Mouse (Mus musculus) neural tube, embryonic 11.5 days (tissue): ENCODE results near the gene Scamp4. TPM values are rescaled to one million over a fixed set of nuclear protein-coding genes. Genes with fewer than 3 reads are reported as not detected.

ENCODE experiments used
- ATAC-seq: fragments of 200-750 bp; cut with Nextera tagmentation; 2 replicates; pipeline ENCODE4 v1.8.0; 2017; ENCODE audit warnings: moderate number of reproducible peaks, mild to moderate bottlenecking, moderate TSS enrichment, moderate library complexity; ENCODE audit not compliant: insufficient read depth, low FRiP score, low TSS enrichment
- DNase-seq: peaks from one replicate; pipeline ENCODE4 v3.0.0-alpha.2; 2015; ENCODE audit warnings: low spot score
- H3K27ac ChIP-seq: fragments of 300-500 bp; sonication (generic); 2 replicates; pipeline ENCODE4 v1.5.1; 2014; ENCODE audit warnings: low read depth, mild to moderate bottlenecking, low read length
- H3K27me3 ChIP-seq: fragments of 300-500 bp; sonication (generic); 2 replicates; pipeline ENCODE4 v1.6.1; 2014; ENCODE audit warnings: mild to moderate bottlenecking, low read length, mixed read lengths; ENCODE audit not compliant: control insufficient read depth, insufficient read depth
- H3K36me3 ChIP-seq: fragments of 300-500 bp; sonication (generic); 2 replicates; pipeline ENCODE4 v1.6.1; 2014; ENCODE audit warnings: mild to moderate bottlenecking, low read length, moderate library complexity, mixed read lengths; ENCODE audit not compliant: control insufficient read depth, insufficient read depth
- H3K4me1 ChIP-seq: fragments of 300-500 bp; sonication (generic); 2 replicates; pipeline ENCODE4 v1.6.1; 2014; ENCODE audit warnings: low read length, mixed read lengths; ENCODE audit not compliant: control insufficient read depth, insufficient read depth
- H3K4me2 ChIP-seq: fragments of 300-500 bp; sonication (generic); 2 replicates; pipeline ENCODE4 v1.6.1; 2014; ENCODE audit warnings: low read depth, mild to moderate bottlenecking, moderate library complexity
- H3K4me3 ChIP-seq: fragments of 300-500 bp; sonication (generic); 2 replicates; pipeline ENCODE4 v1.5.1; 2014; ENCODE audit warnings: low read depth, low read length
- H3K9ac ChIP-seq: fragments of 300-500 bp; sonication (generic); 2 replicates; pipeline ENCODE4 v1.6.1; 2014; ENCODE audit warnings: mild to moderate bottlenecking, low read length
- H3K9me3 ChIP-seq: fragments of 300-500 bp; sonication (generic); 2 replicates; pipeline ENCODE4 v1.6.1; 2016; ENCODE audit warnings: low read length; ENCODE audit not compliant: control insufficient read depth
- WGBS: fragments of 180-500 bp; shearing (Covaris S2); extraction: QIAGEN DNeasy Blood & Tissue Kit; methylation state at CpG from one replicate; pipeline ENCODE4 v1.1.7; 2014; 5-methylcytosine and 5-hydroxymethylcytosine counted together
- polyA plus RNA-seq: library from polyadenylated mRNA; unstranded; fragments of >200 nt; fragmentation: Nextera tagmentation; extraction: Ambion mirVana; gene quantifications from 2 replicates; pipeline ENCODE4 v1.2.1, GENCODE M21; 2014

Gene Scamp4
- polyA plus RNA-seq, 1 experiment from 2014 or later = 77.7 TPM

GRCm38 (mm10) chr10:80576351-80577194 is 26.1 kb upstream of the Scamp4 start:
- DNase-seq (peak; percentile 52), ATAC-seq (peak; percentile 3; the same call in 1 of the 2 replicates)
- H3K9ac ChIP-seq = peak overlapping the region; percentile 74
- no peaks in the 10 kb centered on the region for H3K36me3 ChIP-seq
- peak overlapping the region; percentile 98 for H3K4me2 ChIP-seq
- H3K27ac ChIP-seq = peak overlapping the region; percentile 21
- WGBS = under 1% methylated on average over 49 of the region's 96 CpGs
- peaks cover 12% of the 10 kb centered on the region for H3K4me1 ChIP-seq
- no peaks in the 10 kb centered on the region for H3K9me3 ChIP-seq
- H3K27me3 ChIP-seq = no peaks in the 10 kb centered on the region
- H3K4me3 ChIP-seq = peak overlapping the region; percentile 78

GRCm38 (mm10) chr10:80577195-80578130 is 25.2 kb upstream of the Scamp4 start, which contains the start of gene Klf16:
Klf16 (minus strand) TSS chr10:80577321.
- ATAC-seq (peak; percentile 82), DNase-seq (peak; percentile 95)
- H3K27me3 ChIP-seq = no peaks in the 10 kb centered on the region
- peak within 1 kb of the TSS; percentile 74 for H3K9ac ChIP-seq
- peaks cover 11% of the 10 kb centered on the region for H3K4me1 ChIP-seq
- H3K27ac ChIP-seq = peak within 1 kb of the TSS; percentile 21
- H3K4me3 ChIP-seq = peak within 1 kb of the TSS; percentile 78
- peak within 1 kb of the TSS; percentile 98 for H3K4me2 ChIP-seq
- WGBS = under 1% methylated on average over 63 of the region's 97 CpGs
- no peaks in the 10 kb centered on the region for H3K9me3 ChIP-seq
- no peaks in the 10 kb centered on the region for H3K36me3 ChIP-seq

GRCm38 (mm10) chr10:80578131-80578750 is 24.4 kb upstream of the Scamp4 start:
- peaks cover 11% of the 10 kb centered on the region for H3K4me1 ChIP-seq
- peak overlapping the region; percentile 78 for H3K4me3 ChIP-seq
- under 1% methylated on average over 29 of the region's 29 CpGs for WGBS
- DNase-seq = peak; percentile 86
- ATAC-seq = peak; percentile 48
- peak overlapping the region; percentile 74 for H3K9ac ChIP-seq
- no peaks in the 10 kb centered on the region for H3K36me3 ChIP-seq
- H3K9me3 ChIP-seq = no peaks in the 10 kb centered on the region
- H3K4me2 ChIP-seq = peak overlapping the region; percentile 98
- no peaks in the 10 kb centered on the region for H3K27me3 ChIP-seq
- H3K27ac ChIP-seq = peak overlapping the region; percentile 21

GRCm38 (mm10) chr10:80578911-80579310 is 23.8 kb upstream of the Scamp4 start:
- H3K36me3 ChIP-seq = no peaks in the 10 kb centered on the region
- ATAC-seq (no peak), DNase-seq (no peak)
- peaks cover 8% of the 10 kb centered on the region for H3K4me1 ChIP-seq
- no peak overlapping the region for H3K27ac ChIP-seq
- H3K4me2 ChIP-seq = peak overlapping the region; percentile 98
- H3K9me3 ChIP-seq = no peaks in the 10 kb centered on the region
- H3K9ac ChIP-seq = no peak overlapping the region
- WGBS = 8% methylated on average over 8 of the region's 8 CpGs
- H3K4me3 ChIP-seq = peak overlapping the region; percentile 78; the same call in 1 of the 2 replicates
- H3K27me3 ChIP-seq = no peaks in the 10 kb centered on the region

- Histone ChIP-seq H3K4me1 (peaks cover 2% of the 10 kb centered on the region; the same call in 1 of the 2 replicates), H3K9ac (no peak overlapping the region), H3K9me3 (no peaks in the 10 kb centered on the region), H3K27me3 (no peaks in the 10 kb centered on the region), H3K27ac (no peak overlapping the region), H3K4me2 (no peak overlapping the region), H3K4me3 (no peak overlapping the region), H3K36me3 (peaks cover 2% of the 10 kb centered on the region)
- 89% methylated on average over 5 of the region's 5 CpGs for WGBS
- no peak for DNase-seq
- no peak for ATAC-seq
These were observed 19.6 kb upstream of the Scamp4 start for GRCm38 (mm10) chr10:80583047-80583446.

GRCm38 (mm10) chr10:80584045-80584488 is 18.6 kb upstream of the Scamp4 start:
- H3K9ac ChIP-seq = no peak overlapping the region
- WGBS = 72% methylated on average over 12 of the region's 12 CpGs
- DNase-seq (no peak), ATAC-seq (no peak)
- no peak overlapping the region for H3K4me2 ChIP-seq
- H3K9me3 ChIP-seq = no peaks in the 10 kb centered on the region
- no peak overlapping the region for H3K4me3 ChIP-seq
- H3K27ac ChIP-seq = no peak overlapping the region
- peaks cover 9% of the 10 kb centered on the region for H3K4me1 ChIP-seq
- H3K36me3 ChIP-seq = peaks cover 2% of the 10 kb centered on the region
- H3K27me3 ChIP-seq = no peaks in the 10 kb centered on the region

- Histone ChIP-seq H3K9me3 (no peaks in the 10 kb centered on the region), H3K27ac (no peak overlapping the region), H3K4me2 (no peak overlapping the region), H3K9ac (no peak overlapping the region), H3K27me3 (no peaks in the 10 kb centered on the region), H3K4me3 (no peak overlapping the region), H3K4me1 (peaks cover 14% of the 10 kb centered on the region), H3K36me3 (peaks cover 2% of the 10 kb centered on the region)
- ATAC-seq (no peak), DNase-seq (no peak)
- WGBS = 82% methylated on average over 12 of the region's 12 CpGs
These were observed 17.8 kb upstream of the Scamp4 start for GRCm38 (mm10) chr10:80584642-80585552.
